In genomic region chr6:10970587-10971138, GRCm38 (mm10) we compare ENCODE assay signal across 8 mouse cellular contexts.
DNase-seq lines count a peak whose midpoint lies in the region; ATAC-seq and TF ChIP-seq lines count a peak whose summit lies in the region.

No protein-coding gene starts in this region.

- no peaks in the 10 kb centered on the region for H3K4me1 ChIP-seq in cortical plate, adult 2 months (ENCODE audit: control insufficient read depth, insufficient read depth, low read length)
- peaks cover 12% of the 10 kb centered on the region; the same call in 1 of the 2 replicates for H3K4me1 ChIP-seq in hindbrain, embryonic 12.5 days

- peak overlapping the region; percentile 37 for H3K4me2 ChIP-seq in hindbrain, embryonic 12.5 days (replicated peaks)

- peak; percentile 74 for ATAC-seq in hindbrain, embryonic 12.5 days (ENCODE audit: low FRiP score)

- TF ChIP-seq CTCF in cortical plate, adult 2 months (IDR thresholded peaks at IDR 0.05; ENCODE audit: extremely low read depth, insufficient read depth, low read length): no peak

- no peak overlapping the region for H3K4me3 ChIP-seq in cortical plate, adult 2 months (ENCODE audit: insufficient read depth, low read length)
- H3K4me3 ChIP-seq in hindbrain, embryonic 12.5 days: no peak overlapping the region

- peak overlapping the region; percentile 7; the same call in 1 of the 2 replicates for H3K27ac ChIP-seq in cortical plate, adult 2 months (ENCODE audit: insufficient read depth, low read length)
- H3K27ac ChIP-seq in hindbrain, embryonic 12.5 days: peak overlapping the region; percentile 80

- WGBS in hindbrain, embryonic 12.5 days: 9% methylated on average over 11 of the region's 11 CpGs

- no peaks in the 10 kb centered on the region for H3K27me3 ChIP-seq in hindbrain, embryonic 12.5 days

- H3K9me3 ChIP-seq in hindbrain, embryonic 12.5 days (replicated peaks): no peaks in the 10 kb centered on the region

- H3K36me3 ChIP-seq in hindbrain, embryonic 12.5 days: no peaks in the 10 kb centered on the region

- intact Hi-C loops in left cerebral cortex, postnatal 10 days (cut with DNase I): no loop called here

- no peak for TF ChIP-seq POLR2A in cortical plate, adult 2 months (IDR thresholded peaks at IDR 0.05; ENCODE audit: extremely low read depth, insufficient read depth, low read length)

- DNase-seq in adrenal gland, adult (ENCODE audit: inconsistent age in 2 of 2, low spot score in 1 of 2): peak; percentile 11 to 49
- DNase-seq in adrenal gland, postnatal 4 days (ENCODE audit: low spot score in 2 of 2): no peak
- peak; percentile 21 to 25 for DNase-seq in left cerebral cortex, postnatal 10 days (ENCODE audit: extremely low spot score in 1 of 2, low spot score in 2 of 2)
- peak; percentile 28 for DNase-seq in retina, adult 2 months (ENCODE audit: low read depth, low spot score)
- no peak for DNase-seq in spleen, postnatal 10 days (ENCODE audit: low spot score in 2 of 2)
- no peak for DNase-seq in yolk sac, embryonic 10.5 days (ENCODE audit: low spot score)

- no peak overlapping the region for H3K9ac ChIP-seq in hindbrain, embryonic 12.5 days

Comparison
In these comparisons a context has a peak if more than half of its experiments do, and no peak if none do; other contexts are left out.
1. DNase-seq: peak in adrenal gland, adult (2 of 2), left cerebral cortex, postnatal 10 days (2 of 2) and retina, adult 2 months (single experiment); none in adrenal gland, postnatal 4 days (0 of 2), spleen, postnatal 10 days (0 of 2) and yolk sac, embryonic 10.5 days (single experiment).